Mouse (Mus musculus) liver, embryonic 13.5 days (tissue): ENCODE results near the gene Scn1a. TPM values are rescaled to one million over a fixed set of nuclear protein-coding genes. Genes with fewer than 3 reads are reported as not detected.

Source experiments
- ATAC-seq: fragments of 200-750 bp; cut with Nextera tagmentation; 2 replicates; pipeline ENCODE4 v1.8.0; 2017; ENCODE audit warnings: low read depth, mild to moderate bottlenecking, moderate number of reproducible peaks, moderate library complexity
- DNase-seq: peaks from one replicate; pipeline ENCODE4 v3.0.0; 2022
- H3K27ac ChIP-seq: fragments of 300-500 bp; sonication (generic); 2 replicates; pipeline ENCODE4 v1.5.1; 2015; ENCODE audit warnings: moderate library complexity, mild to moderate bottlenecking, inconsistent platforms
- H3K27me3 ChIP-seq: fragments of 300-500 bp; sonication (generic); 2 replicates; pipeline ENCODE4 v1.6.1; 2015; ENCODE audit warnings: mild to moderate bottlenecking, inconsistent platforms
- H3K36me3 ChIP-seq: fragments of 300-500 bp; sonication (generic); 2 replicates; pipeline ENCODE4 v1.6.1; 2015; ENCODE audit warnings: mild to moderate bottlenecking, inconsistent platforms
- H3K4me1 ChIP-seq: fragments of 300-500 bp; sonication (generic); replicated peaks from 2 replicates; pipeline ENCODE4 v1.6.1; 2015; ENCODE audit warnings: inconsistent platforms
- H3K4me2 ChIP-seq: fragments of 300-500 bp; sonication (generic); 2 replicates; pipeline ENCODE4 v1.6.1; 2015; ENCODE audit warnings: inconsistent platforms, mild to moderate bottlenecking, moderate library complexity
- H3K4me3 ChIP-seq: fragments of 300-500 bp; sonication (generic); replicated peaks from 2 replicates; pipeline ENCODE4 v1.5.1; 2015; ENCODE audit warnings: mild to moderate bottlenecking, inconsistent platforms
- H3K9ac ChIP-seq: fragments of 300-500 bp; sonication (generic); 2 replicates; pipeline ENCODE4 v1.6.1; 2015; ENCODE audit warnings: mild to moderate bottlenecking, inconsistent platforms
- H3K9me3 ChIP-seq: fragments of 300-500 bp; sonication (generic); replicated peaks from 2 replicates; pipeline ENCODE4 v1.6.1; 2016; ENCODE audit warnings: inconsistent platforms
- whole genome bisulfite sequencing: fragments of 180-500 bp; shearing (Covaris S2); methylation state at CpG from one replicate; pipeline ENCODE4 v1.1.7; 2015; ENCODE audit not compliant: insufficient replicate concordance; 5-methylcytosine and 5-hydroxymethylcytosine counted together
- polyA plus RNA-seq: library from polyadenylated mRNA; unstranded; fragments of >200 nt; fragmentation: Nextera tagmentation; extraction: Ambion mirVana; gene quantifications from 2 replicates; pipeline ENCODE4 v1.2.1, GENCODE M21; 2015

Gene Scn1a
- polyA plus RNA-seq, result 0.01 TPM in 1 of 2 replicates, not detected in the other

GRCm38 (mm10) chr2:66440711-66441110 is at the start of gene Scn1a:
Gene Scn1a, minus strand, starts transcription at chr2:66440840.
- no peaks in the 10 kb centered on the region for H3K4me1 ChIP-seq
- no peak within 1 kb of the TSS for H3K27ac ChIP-seq
- 13% methylated on average over 7 of the region's 7 CpGs for WGBS
- peaks cover 7% of the 10 kb centered on the region for H3K27me3 ChIP-seq
- ATAC-seq (no peak), DNase-seq (no peak)
- H3K4me3 ChIP-seq, result no peak within 1 kb of the TSS
- no peak within 1 kb of the TSS for H3K4me2 ChIP-seq
- no peaks in the 10 kb centered on the region for H3K36me3 ChIP-seq
- no peak within 1 kb of the TSS for H3K9ac ChIP-seq
- H3K9me3 ChIP-seq, result no peaks in the 10 kb centered on the region

- no peak for ATAC-seq
- Histone ChIP-seq H3K36me3 (no peaks in the 10 kb centered on the region), H3K9ac (no peak overlapping the region), H3K4me1 (no peaks in the 10 kb centered on the region), H3K9me3 (no peaks in the 10 kb centered on the region), H3K27me3 (no peaks in the 10 kb centered on the region), H3K4me2 (no peak overlapping the region), H3K4me3 (no peak overlapping the region), H3K27ac (no peak overlapping the region)
- 45% methylated on average over 2 of the region's 2 CpGs for WGBS
- DNase-seq, result no peak
Observed at GRCm38 (mm10) chr2:66478395-66478794, 37.8 kb upstream of the Scn1a start.

DNA sequence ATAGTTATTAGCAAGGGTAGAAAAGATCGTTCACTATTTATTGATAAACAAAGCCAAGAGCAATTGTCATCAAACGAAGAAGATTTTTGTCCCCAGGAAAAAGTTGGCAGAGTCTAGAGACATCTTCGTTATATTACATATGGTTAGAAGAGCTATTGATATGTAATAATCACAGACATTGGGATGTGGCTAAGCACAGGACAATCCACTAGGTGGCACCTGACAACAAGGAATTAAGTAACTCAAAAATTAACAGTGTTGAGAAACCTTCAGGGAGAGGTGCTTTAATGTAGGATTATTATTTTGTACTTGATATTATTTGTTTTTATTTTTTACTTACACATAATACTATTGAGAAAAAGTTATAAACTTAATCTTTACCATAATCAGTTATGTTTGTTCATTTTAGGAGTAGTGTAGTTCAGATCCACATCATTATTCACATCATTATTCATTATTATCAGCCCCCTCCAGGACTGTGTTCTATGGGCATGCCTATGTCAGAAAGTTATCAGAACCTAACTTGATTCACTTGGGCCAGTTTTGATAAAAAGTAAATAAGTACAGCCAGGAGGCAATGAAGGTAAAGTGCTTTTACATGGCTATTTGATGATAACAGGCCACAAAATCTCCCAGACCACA is 32.7 kb upstream of the Scn1a start:
- WGBS, result 32% methylated on average over 3 of the region's 3 CpGs
- Histone ChIP-seq H3K4me1 (no peaks in the 10 kb centered on the region), H3K9me3 (no peaks in the 10 kb centered on the region), H3K4me2 (no peak overlapping the region), H3K27me3 (no peaks in the 10 kb centered on the region), H3K4me3 (no peak overlapping the region), H3K9ac (no peak overlapping the region), H3K27ac (no peak overlapping the region), H3K36me3 (no peaks in the 10 kb centered on the region)
- ATAC-seq (no peak), DNase-seq (no peak)

- H3K4me2 ChIP-seq, result no peak overlapping the region
- no peaks in the 10 kb centered on the region for H3K27me3 ChIP-seq
- no peak overlapping the region for H3K4me3 ChIP-seq
- WGBS, result 71% methylated on average over 3 of the region's 3 CpGs
- H3K36me3 ChIP-seq, result no peaks in the 10 kb centered on the region
- H3K4me1 ChIP-seq, result no peaks in the 10 kb centered on the region
- no peak overlapping the region for H3K27ac ChIP-seq
- ATAC-seq (no peak), DNase-seq (no peak)
- H3K9me3 ChIP-seq, result no peaks in the 10 kb centered on the region
- H3K9ac ChIP-seq, result no peak overlapping the region
Observed at GRCm38 (mm10) chr2:66465484-66465883, 24.8 kb upstream of the Scn1a start.

DNA sequence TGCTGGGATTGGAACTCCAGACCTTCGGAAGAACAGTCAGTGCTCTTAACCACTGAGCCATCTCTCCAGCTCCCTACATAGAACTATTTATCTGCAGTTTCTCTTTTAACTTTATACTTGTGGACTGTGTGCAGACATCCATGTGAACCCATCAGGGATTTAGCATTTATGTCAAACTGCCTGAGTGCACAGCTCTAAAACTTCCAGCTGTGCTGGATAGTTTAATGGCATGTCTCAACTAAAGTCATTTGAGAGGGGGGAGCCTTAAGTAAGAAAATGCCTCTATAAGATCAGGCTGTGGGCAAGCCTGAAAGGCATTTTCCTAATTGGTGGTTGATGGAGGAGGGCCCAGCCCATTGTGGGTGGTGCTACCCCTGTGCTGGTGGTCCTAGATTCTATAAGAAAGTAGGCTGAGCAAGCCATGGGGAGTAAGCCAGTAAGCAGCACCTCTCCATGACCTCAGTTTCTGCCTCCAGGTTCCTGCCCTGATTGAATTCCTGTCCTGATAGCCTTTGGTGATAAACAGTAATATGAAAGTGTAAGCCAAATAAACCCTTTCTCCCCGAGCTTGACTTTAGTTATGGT is 24.3 kb upstream of the Scn1a start:
- no peak overlapping the region for H3K9ac ChIP-seq

DNA sequence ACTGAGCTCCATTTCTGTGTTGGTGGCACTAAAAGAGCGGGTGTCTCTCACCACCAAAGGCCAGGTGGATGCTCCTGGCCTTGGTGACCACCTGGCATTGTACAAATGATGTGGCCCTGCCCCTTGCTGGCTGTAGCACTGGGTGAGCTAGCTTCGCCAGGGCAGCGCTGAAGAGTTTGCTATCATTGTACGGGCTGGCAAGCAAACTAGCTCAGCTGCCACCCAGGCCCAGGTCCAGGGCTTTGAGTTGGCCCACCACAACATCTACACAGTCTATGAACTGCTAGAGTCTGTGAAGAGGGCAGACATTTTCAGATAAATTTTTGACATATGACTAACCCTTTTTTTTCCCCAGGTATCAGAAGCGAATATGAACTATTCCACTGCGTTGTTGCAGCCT is 23.3 kb upstream of the Scn1a start:
- 67% methylated on average over 6 of the region's 6 CpGs for WGBS
- no peak overlapping the region for H3K4me2 ChIP-seq
- no peak overlapping the region for H3K27ac ChIP-seq
- H3K9ac ChIP-seq, result no peak overlapping the region
- no peak overlapping the region for H3K4me3 ChIP-seq
- no peak for DNase-seq
- no peaks in the 10 kb centered on the region for H3K9me3 ChIP-seq
- ATAC-seq, result no peak
- no peaks in the 10 kb centered on the region for H3K4me1 ChIP-seq
- no peaks in the 10 kb centered on the region for H3K27me3 ChIP-seq
- no peaks in the 10 kb centered on the region for H3K36me3 ChIP-seq

More for the DNA sequence above, 24.3 kb upstream of the Scn1a start:
- no peak for DNase-seq
- no peak overlapping the region for H3K4me2 ChIP-seq
- 53% methylated on average over 2 of the region's 2 CpGs for WGBS
- no peak overlapping the region for H3K4me3 ChIP-seq
- H3K36me3 ChIP-seq, result no peaks in the 10 kb centered on the region
- H3K27ac ChIP-seq, result no peak overlapping the region
- ATAC-seq, result no peak
- no peaks in the 10 kb centered on the region for H3K27me3 ChIP-seq
- H3K9me3 ChIP-seq, result no peaks in the 10 kb centered on the region
- no peaks in the 10 kb centered on the region for H3K4me1 ChIP-seq

DNA sequence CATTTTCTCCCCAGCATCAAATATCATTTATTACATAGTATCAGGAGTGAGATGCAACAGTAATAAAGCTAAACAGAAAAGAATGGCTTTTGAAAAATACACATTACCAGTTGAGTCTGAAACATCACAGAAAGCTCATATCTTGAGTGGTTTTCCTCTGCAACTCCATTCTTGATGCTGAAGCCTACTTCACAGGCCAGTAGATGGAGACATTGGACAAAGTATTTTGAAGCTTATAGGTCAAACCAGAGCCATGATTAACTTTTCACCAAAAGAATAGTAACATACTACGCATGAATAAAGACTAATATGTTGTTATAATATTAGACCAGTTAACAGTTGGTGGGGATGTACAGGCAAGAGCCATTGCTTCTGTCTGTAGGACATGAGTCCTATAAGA is 21.8 kb upstream of the Scn1a start:
- 69% methylated on average over 1 of the region's 1 CpGs for WGBS
- Histone ChIP-seq H3K9ac (no peak overlapping the region), H3K4me2 (no peak overlapping the region), H3K36me3 (no peaks in the 10 kb centered on the region), H3K27me3 (no peaks in the 10 kb centered on the region), H3K9me3 (no peaks in the 10 kb centered on the region), H3K4me3 (no peak overlapping the region), H3K27ac (no peak overlapping the region), H3K4me1 (no peaks in the 10 kb centered on the region)
- ATAC-seq (no peak), DNase-seq (no peak)

DNA sequence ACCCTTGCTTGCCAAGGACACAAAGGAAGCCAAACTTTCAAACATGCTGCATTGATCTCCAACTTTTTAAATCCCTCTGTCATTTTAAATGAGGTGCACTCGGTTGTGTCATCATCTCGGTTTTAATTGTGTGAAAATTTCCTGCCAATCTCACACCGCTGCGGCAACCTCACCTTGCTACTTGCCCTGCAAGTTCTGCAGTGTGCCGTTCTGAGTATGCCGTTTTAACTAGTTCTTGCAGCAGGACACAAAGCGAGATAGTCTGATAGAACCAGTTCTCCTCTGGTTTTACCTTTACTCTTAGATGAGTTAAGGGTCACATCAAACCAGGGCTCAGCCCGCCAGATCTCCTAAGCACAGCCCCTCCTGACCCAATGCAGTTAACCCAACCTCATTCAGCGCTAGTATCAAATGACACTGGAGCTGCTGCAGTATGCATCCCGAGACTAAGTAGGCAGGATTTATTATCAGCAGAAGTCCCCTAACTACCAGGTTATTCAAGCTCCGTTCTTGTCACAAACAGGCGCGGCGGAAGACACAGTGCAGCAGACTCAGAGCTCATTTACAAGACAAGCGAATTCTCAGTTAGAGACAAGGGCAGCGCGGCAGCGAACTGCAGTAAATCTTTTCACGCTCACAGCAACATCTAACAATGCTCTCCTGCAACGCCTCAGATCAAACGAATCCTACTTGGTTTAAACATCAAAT is 722 bp downstream of the Scn1a start:
- no peak overlapping the region for H3K9ac ChIP-seq
- H3K36me3 ChIP-seq, result no peaks in the 10 kb centered on the region
- H3K27me3 ChIP-seq, result peaks cover 7% of the 10 kb centered on the region
- H3K4me2 ChIP-seq, result no peak overlapping the region
- no peak for ATAC-seq
- DNase-seq, result no peak
- no peaks in the 10 kb centered on the region for H3K4me1 ChIP-seq
- H3K9me3 ChIP-seq, result no peaks in the 10 kb centered on the region
- no peak overlapping the region for H3K4me3 ChIP-seq
- H3K27ac ChIP-seq, result no peak overlapping the region
- WGBS, result 13% methylated on average over 21 of the region's 21 CpGs

DNA sequence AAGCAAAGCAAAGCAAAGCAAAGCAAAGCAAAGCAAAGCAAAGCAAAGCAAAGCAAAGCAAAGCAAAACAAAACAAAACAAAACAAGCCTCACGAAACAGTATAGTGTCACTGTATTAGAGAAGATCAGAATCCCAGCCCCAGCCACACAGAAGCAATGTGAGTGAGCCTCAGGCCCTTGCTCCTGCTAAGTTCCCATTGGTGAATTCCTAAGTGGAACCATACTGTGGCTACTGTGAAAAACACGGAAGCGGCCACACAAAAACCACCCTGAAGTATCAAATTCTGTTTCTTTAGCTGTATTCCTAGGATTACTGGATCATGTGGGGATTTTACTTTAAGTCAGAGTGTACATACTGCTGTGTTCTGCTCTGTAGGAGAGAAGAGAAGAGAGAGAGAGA is 4.4 kb downstream of the Scn1a start:
- no peak overlapping the region for H3K27ac ChIP-seq
- H3K4me2 ChIP-seq, result no peak overlapping the region
- H3K9ac ChIP-seq, result no peak overlapping the region
- H3K4me1 ChIP-seq, result no peaks in the 10 kb centered on the region
- H3K36me3 ChIP-seq, result no peaks in the 10 kb centered on the region
- peaks cover 7% of the 10 kb centered on the region for H3K27me3 ChIP-seq
- ATAC-seq (no peak), DNase-seq (no peak)
- H3K9me3 ChIP-seq, result no peaks in the 10 kb centered on the region
- 56% methylated on average over 3 of the region's 3 CpGs for WGBS
- no peak overlapping the region for H3K4me3 ChIP-seq

GRCm38 (mm10) chr2:66409740-66410290 is 30.8 kb downstream of the Scn1a start:
- Histone ChIP-seq H3K4me2 (peak overlapping the region; percentile 49), H3K27me3 (peaks cover 17% of the 10 kb centered on the region), H3K9me3 (no peaks in the 10 kb centered on the region), H3K9ac (no peak overlapping the region), H3K27ac (no peak overlapping the region), H3K4me3 (peak overlapping the region; percentile 23), H3K36me3 (no peaks in the 10 kb centered on the region), H3K4me1 (no peaks in the 10 kb centered on the region)
- ATAC-seq, result no peak
- WGBS, result 1% methylated on average over 14 of the region's 14 CpGs
- DNase-seq, result no peak

- Histone ChIP-seq H3K4me1 (no peaks in the 10 kb centered on the region), H3K4me2 (peak overlapping the region; percentile 49), H3K27ac (no peak overlapping the region), H3K9me3 (no peaks in the 10 kb centered on the region), H3K4me3 (peak overlapping the region; percentile 23; the same call in 1 of the 2 replicates), H3K9ac (no peak overlapping the region), H3K36me3 (no peaks in the 10 kb centered on the region), H3K27me3 (peaks cover 17% of the 10 kb centered on the region)
- ATAC-seq (no peak), DNase-seq (no peak)
- 4% methylated on average over 12 of the region's 12 CpGs for WGBS
Observed at GRCm38 (mm10) chr2:66408899-66409739, 31.5 kb downstream of the Scn1a start.
